Mouse (Mus musculus) small intestine, adult 2 months (tissue): Measurements from ENCODE around the gene Hdac4. TPM values are rescaled to one million over a fixed set of nuclear protein-coding genes. Genes with fewer than 3 reads are reported as not detected.
A peak's percentile ranks its signal among the peaks of the same experiment; 100 is the strongest.

Experiments
- H3K27ac ChIP-seq: fragments of 200-500 bp; 2 replicates; pipeline ENCODE4 v1.5.1; 2012; ENCODE audit warnings: low read depth, low read length, control low read depth, inconsistent platforms; ENCODE audit not compliant: insufficient read depth
- H3K27me3 ChIP-seq: fragments of 200-500 bp; 2 replicates; pipeline ENCODE4 v1.6.1; 2012; ENCODE audit warnings: mild to moderate bottlenecking, moderate library complexity, low read length, inconsistent platforms; ENCODE audit not compliant: control insufficient read depth, insufficient read depth
- H3K36me3 ChIP-seq: fragments of 200-500 bp; 2 replicates; pipeline ENCODE4 v1.6.1; 2012; ENCODE audit warnings: mild to moderate bottlenecking, low read length, control low read depth, inconsistent platforms; ENCODE audit not compliant: control insufficient read depth, insufficient read depth
- H3K4me1 ChIP-seq: fragments of 200-500 bp; 2 replicates; pipeline ENCODE4 v1.6.1; 2012; ENCODE audit warnings: low read length, inconsistent platforms, mixed read lengths; ENCODE audit not compliant: control insufficient read depth, insufficient read depth, insufficient read length
- H3K4me3 ChIP-seq: fragments of 200-500 bp; 2 replicates; pipeline ENCODE4 v1.5.1; 2012; ENCODE audit warnings: low read depth, mild to moderate bottlenecking, control low read depth, inconsistent platforms, low read length, moderate library complexity
- CTCF ChIP-seq: fragments of 200-500 bp; IDR thresholded peaks from 2 replicates; pipeline ENCODE4 v1.5.1; 2012; ENCODE audit warnings: low read depth, mild to moderate bottlenecking, control low read depth, inconsistent platforms, low read length, moderate library complexity, mixed read lengths; ENCODE audit not compliant: insufficient replicate concordance, insufficient read length; ENCODE audit errors: extremely low read depth
- POLR2A ChIP-seq: fragments of 200-500 bp; IDR thresholded peaks from 2 replicates; pipeline ENCODE4 v1.6.1; 2012; ENCODE audit warnings: low read depth, mild to moderate bottlenecking, control low read depth, inconsistent platforms, low read length, moderate library complexity
- WGBS: fragments of 180-500 bp; shearing (Covaris S2); methylation state at CpG from one replicate; pipeline ENCODE4 v1.1.7; 2018; 5-methylcytosine and 5-hydroxymethylcytosine counted together
- polyA plus RNA-seq: library from polyadenylated mRNA; depleted of rRNA; stranded (reverse); fragments of >200 nt; gene quantifications from 2 replicates; pipeline ENCODE4 v1.2.3, GENCODE M21; 2012

Gene Hdac4
- polyA plus RNA-seq, 1 experiment: 21.0 TPM

DNA sequence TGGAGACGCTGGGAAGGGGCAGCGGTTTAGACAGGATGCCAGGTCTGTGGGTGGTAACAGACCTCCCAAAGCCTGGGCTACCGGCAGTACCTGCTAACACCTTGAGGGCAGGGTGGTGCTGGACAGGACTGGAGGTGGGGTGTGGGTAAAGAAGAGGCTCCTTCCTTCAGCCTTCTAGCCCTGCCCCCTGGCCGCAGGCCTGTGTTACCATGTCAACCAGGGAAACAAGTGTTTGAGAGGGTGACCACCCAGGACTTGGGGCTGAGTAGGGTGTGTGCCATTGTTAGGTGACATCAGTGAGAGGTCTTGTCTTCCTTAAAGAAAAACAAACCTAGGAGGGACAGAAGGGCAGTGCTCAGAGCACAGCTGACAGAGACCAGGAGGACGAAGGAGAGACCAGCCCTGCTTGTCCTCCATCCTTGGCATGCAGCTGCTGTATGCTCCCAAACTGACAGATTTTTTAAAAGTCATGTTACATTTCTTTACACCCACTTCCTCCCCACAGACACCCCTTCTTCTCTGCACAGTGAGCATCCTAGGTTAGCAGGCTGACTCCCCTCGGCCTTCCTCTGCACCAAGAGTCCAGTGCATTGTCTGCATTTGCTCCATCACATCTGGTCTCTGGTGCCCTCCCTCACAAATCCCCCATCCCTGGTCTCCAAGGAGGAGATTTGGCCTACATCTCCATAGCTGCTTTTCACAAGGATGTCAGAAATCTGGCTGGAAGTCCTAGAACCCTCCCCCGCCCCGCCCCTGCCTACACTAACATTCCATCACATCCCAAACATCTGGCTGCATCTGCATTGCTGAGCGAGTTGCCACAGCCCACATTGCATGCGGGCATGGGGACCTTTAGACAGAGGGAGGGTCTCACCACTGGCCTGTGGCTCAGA is 283.0 kb downstream of the Hdac4 start:
- no peaks in the 10 kb centered on the region for H3K27me3 ChIP-seq
- WGBS: 44% methylated on average over 10 of the region's 10 CpGs
- H3K36me3 ChIP-seq: no peaks in the 10 kb centered on the region
- TF ChIP-seq CTCF (no peak), POLR2A (no peak)
- no peaks in the 10 kb centered on the region for H3K4me1 ChIP-seq
- no peak overlapping the region for H3K4me3 ChIP-seq
- no peak overlapping the region for H3K27ac ChIP-seq

DNA sequence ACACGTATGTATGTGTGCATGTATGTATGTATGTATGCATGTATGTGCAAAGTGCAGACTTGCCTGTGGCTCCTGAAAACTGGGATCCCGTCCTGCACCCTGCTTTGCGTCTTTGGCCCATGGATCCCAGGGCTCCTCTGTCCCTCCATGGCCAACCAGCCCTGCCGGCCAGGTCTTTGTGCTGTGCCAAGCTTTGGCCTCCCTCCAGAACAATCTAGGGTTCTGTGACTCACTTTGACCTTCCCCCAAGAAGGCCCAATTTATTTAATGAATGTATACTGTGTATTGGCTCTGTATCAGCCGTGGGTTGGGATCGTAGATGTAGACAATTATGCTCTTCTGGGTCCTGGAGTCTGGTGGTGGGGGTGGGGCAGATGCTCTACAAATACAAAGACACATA is 290.2 kb downstream of the Hdac4 start:
- Histone ChIP-seq H3K36me3 (no peaks in the 10 kb centered on the region), H3K4me3 (no peak overlapping the region), H3K27me3 (no peaks in the 10 kb centered on the region), H3K27ac (no peak overlapping the region), H3K4me1 (peaks cover 3% of the 10 kb centered on the region)
- TF ChIP-seq CTCF (no peak), POLR2A (no peak)
- WGBS: 55% methylated on average over 6 of the region's 6 CpGs

DNA sequence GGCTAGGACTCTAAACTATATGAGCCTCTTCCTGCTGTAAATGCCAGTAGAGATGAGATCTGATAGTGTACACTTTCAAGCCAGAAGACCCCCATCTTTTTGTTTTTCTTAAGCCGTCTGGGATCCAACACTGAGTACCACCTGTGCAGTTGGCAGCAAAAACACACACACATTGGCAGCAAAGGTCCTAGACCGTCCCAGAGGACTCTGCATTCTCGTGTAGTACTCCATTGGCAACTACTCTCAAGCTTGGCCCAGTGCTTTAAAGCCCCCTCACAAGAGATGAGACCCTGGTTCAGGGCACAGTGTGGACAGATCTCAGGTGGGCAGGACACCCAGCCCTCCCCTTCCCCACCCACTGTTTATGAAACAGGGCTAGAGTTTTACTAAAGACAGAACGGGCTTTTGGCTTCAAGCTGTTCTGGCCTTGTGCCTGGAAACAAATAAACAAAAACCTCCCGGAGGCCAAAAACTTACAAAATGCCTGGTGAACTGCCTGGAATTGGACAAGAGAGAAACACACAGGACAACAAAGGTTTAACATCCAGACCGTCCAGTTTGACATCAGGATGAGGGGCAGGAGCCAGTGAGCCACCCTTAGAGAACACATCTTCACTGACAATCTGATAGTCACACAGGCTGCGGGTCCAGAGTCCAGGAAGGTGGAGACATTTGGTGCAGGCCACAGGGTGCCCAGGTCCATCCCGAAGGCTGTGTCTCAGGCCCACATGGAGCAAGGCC is 292.1 kb downstream of the Hdac4 start:
- Histone ChIP-seq H3K4me3 (no peak overlapping the region), H3K27ac (0 out of 2 replicates have a peak overlapping the region, but pooled peaks have one; percentile 14), H3K36me3 (no peaks in the 10 kb centered on the region)

DNA sequence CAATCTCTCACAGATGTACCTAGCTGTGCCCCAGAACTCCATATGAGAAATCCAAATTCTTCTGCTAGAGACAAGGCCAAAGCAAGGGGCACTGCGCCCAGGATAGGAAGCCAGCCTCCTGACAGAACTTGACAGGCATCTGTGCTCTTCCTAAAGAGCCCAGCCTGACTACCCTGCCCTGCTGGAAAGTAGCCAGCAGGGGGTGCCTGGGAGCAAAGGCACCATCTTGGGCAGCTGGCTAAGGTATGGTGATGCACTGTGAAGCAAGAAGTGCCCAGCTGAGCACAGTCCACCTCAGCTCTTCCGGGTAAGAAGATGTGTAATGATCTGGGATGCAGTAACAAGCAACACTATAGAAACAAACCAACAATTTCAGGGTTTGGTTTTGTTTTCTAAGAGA is 298.4 kb downstream of the Hdac4 start:
- peaks cover 10% of the 10 kb centered on the region; the same call in 1 of the 2 replicates for H3K4me1 ChIP-seq
- WGBS: 84% methylated on average over 2 of the region's 2 CpGs

More for the DNA sequence above, 292.1 kb downstream of the Hdac4 start:
- 45% methylated on average over 8 of the region's 8 CpGs for WGBS
- TF ChIP-seq CTCF: no peak
- TF ChIP-seq POLR2A: no peak
- Histone ChIP-seq H3K27me3 (no peaks in the 10 kb centered on the region), H3K4me1 (peaks cover 3% of the 10 kb centered on the region)

DNA sequence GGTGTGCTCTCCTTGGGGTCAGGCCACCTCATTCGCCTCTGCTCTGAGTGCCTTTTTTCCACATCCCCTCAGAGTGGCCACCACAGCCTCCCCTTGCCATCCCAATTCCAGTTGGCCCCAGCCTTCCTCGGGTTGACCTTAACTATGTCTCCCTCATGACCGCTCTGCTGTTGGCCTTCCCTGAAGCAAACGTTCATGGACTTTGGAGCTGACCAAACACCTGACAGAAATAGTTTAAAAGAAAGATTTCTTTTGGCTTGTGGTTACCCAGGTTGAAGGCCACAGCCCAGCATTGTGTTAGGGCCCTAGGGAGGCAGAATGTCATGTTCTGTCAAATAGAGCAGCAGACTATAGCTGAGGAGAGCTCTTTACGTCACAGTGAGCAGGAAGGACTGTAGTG is 301.2 kb downstream of the Hdac4 start:
- WGBS: 81% methylated on average over 5 of the region's 5 CpGs
- Histone ChIP-seq H3K4me1 (peaks cover 10% of the 10 kb centered on the region; the same call in 1 of the 2 replicates), H3K36me3 (no peaks in the 10 kb centered on the region), H3K4me3 (no peak overlapping the region), H3K27ac (no peak overlapping the region), H3K27me3 (no peaks in the 10 kb centered on the region)
- TF ChIP-seq POLR2A (no peak), CTCF (no peak)

More for the DNA sequence above, 298.4 kb downstream of the Hdac4 start:
- TF ChIP-seq POLR2A: no peak
- TF ChIP-seq CTCF: no peak
- H3K4me3 ChIP-seq: no peak overlapping the region
- no peaks in the 10 kb centered on the region for H3K36me3 ChIP-seq
- no peaks in the 10 kb centered on the region for H3K27me3 ChIP-seq
- no peak overlapping the region for H3K27ac ChIP-seq

DNA sequence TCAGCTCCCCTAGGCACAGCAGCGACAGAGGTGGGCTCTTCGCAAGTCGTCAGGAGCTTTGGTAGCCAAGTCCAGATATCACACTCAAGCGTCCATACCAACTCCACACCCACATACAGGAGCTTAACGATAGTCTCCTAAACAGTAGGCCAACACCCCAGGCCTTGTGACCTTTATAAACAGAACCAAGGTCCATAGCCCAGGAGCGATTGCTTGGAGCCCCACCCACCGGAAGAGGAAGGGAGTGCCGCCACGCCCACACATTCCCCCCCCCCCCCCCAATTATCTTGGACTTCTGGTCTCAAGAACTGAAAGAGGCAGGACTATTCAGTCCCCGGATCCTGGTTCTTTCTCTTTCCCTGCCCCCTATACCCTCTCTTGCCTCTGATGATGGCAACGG is 301.9 kb downstream of the Hdac4 start:
- H3K27me3 ChIP-seq: no peaks in the 10 kb centered on the region
- WGBS: 55% methylated on average over 11 of the region's 11 CpGs
- H3K4me3 ChIP-seq: no peak overlapping the region
- no peaks in the 10 kb centered on the region for H3K36me3 ChIP-seq
- peaks cover 10% of the 10 kb centered on the region; the same call in 1 of the 2 replicates for H3K4me1 ChIP-seq
- no peak overlapping the region for H3K27ac ChIP-seq
- TF ChIP-seq CTCF (no peak), POLR2A (no peak)

DNA sequence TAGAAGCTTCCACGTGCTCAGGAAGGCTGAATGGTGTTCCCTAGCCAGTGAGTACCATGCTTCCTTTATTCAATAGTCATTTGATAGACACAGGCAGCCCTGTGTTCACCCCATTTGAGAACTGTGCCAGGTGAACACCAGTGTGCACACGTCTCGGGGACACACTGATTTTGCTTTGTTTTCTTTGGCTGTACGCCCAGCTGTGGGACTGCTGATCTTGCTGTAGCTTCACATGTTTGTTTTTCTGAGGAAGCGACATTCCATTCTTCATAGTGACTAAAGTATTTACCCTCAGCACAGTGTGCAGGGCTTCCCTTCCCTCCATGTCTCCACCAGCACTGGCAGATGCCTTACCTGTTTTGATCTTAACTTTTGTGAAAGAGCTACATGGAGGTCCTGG is 312.4 kb downstream of the Hdac4 start:
- no peaks in the 10 kb centered on the region for H3K36me3 ChIP-seq
- H3K4me1 ChIP-seq: no peaks in the 10 kb centered on the region
- no peak overlapping the region for H3K27ac ChIP-seq
- H3K4me3 ChIP-seq: no peak overlapping the region
- 18% methylated on average over 5 of the region's 5 CpGs for WGBS
- no peaks in the 10 kb centered on the region for H3K27me3 ChIP-seq
- no peak for TF ChIP-seq CTCF
